Comparison of ENCODE assay signal across 1 mouse cellular context in the genomic region with DNA sequence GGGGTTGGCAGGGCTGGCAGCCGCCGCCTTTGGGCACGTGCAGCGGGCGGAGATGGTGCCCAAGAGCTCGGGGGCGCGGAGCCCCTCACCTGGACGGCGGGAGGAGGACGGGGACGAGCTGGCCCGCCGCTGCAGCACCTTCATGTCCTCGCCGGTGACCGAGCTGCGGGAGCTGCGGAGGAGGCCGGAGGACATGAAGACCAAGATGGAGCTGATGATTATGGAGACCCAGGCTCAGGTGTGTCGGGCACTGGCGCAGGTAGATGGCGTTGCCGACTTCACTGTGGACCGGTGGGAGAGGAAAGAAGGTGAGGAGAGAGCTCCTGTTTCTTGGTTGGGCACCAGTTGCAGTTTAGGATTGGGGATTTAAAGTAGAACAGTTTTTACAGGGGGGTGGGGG.
A peak's percentile ranks its signal among the peaks of the same experiment; 100 is the strongest.
TF ChIP-seq lines count a peak whose summit lies in the region.

No protein-coding gene starts in this region.

TF ChIP-seq in MEL, 35 proteins besides CTCF, POLR2A, EP300 and RAD21:
- TF ChIP-seq MAZ (IDR thresholded peaks at IDR 0.05; ENCODE audit: low read depth, low read length) (0 out of 2 replicates have a peak, but pooled peaks have one; percentile 23), USF1 (IDR thresholded peaks at IDR 0.05; ENCODE audit: low read depth, low read length) (no peak)
